Mouse (Mus musculus): ENCODE measurements at regions not wholly inside any gene's neighbourhood (a gene's known extent, or its start where the extent isn't known, plus 50 kb on each side); places are given as distances from the start of the nearest gene placed in this dataset.
A peak's percentile ranks its signal among the peaks of the same experiment; 100 is the strongest.

- H3K4me3 ChIP-seq (replicated peaks; ENCODE audit: low read length), result no peak overlapping the region
- TF ChIP-seq POU5F1 (IDR thresholded peaks at IDR 0.05; ENCODE audit: borderline replicate concordance, low read length) (no peak), CTCF (conservative IDR thresholded peaks at IDR 0.05; ENCODE audit: low read length) (no peak), NANOG (IDR thresholded peaks at IDR 0.05; ENCODE audit: borderline replicate concordance, low read length) (no peak)
- 0 out of 2 replicates have a peak, but pooled peaks cover under 1% of the 10 kb centered on the region for H3K27me3 ChIP-seq (ENCODE audit: insufficient read depth, low read length)
- H3K4me1 ChIP-seq (replicated peaks; ENCODE audit: low read depth, low read length), result peaks cover 7% of the 10 kb centered on the region; the same call in 1 of the 2 replicates
- peaks cover 3% of the 10 kb centered on the region for H3K9me3 ChIP-seq (ENCODE audit: low read length)
- H3K36me3 ChIP-seq (ENCODE audit: insufficient read depth, low read length), result no peaks in the 10 kb centered on the region
Measured at GRCm38 (mm10) chr11:93808431-93808830, 77.1 kb downstream of the Utp18 start.

GRCm38 (mm10) chr11:93807205-93807604 lies 78.4 kb downstream of the Utp18 start:
- H3K27me3 ChIP-seq (ENCODE audit: insufficient read depth, low read length), result no peaks in the 10 kb centered on the region
- H3K4me3 ChIP-seq (replicated peaks; ENCODE audit: low read length), result no peak overlapping the region
- no peaks in the 10 kb centered on the region for H3K36me3 ChIP-seq (ENCODE audit: insufficient read depth, low read length)
- no peak for TF ChIP-seq NANOG (IDR thresholded peaks at IDR 0.05; ENCODE audit: borderline replicate concordance, low read length)
- no peak for TF ChIP-seq CTCF (conservative IDR thresholded peaks at IDR 0.05; ENCODE audit: low read length)
- TF ChIP-seq POU5F1 (IDR thresholded peaks at IDR 0.05; ENCODE audit: borderline replicate concordance, low read length), result no peak
- H3K4me1 ChIP-seq (replicated peaks; ENCODE audit: low read depth, low read length), result peaks cover 5% of the 10 kb centered on the region; the same call in 1 of the 2 replicates
- peaks cover 14% of the 10 kb centered on the region for H3K9me3 ChIP-seq (ENCODE audit: low read length)

GRCm38 (mm10) chr11:93771143-93771940 lies 114.2 kb downstream of the Utp18 start:
- no peaks in the 10 kb centered on the region for H3K4me1 ChIP-seq (replicated peaks; ENCODE audit: low read depth, low read length)
- no peaks in the 10 kb centered on the region for H3K9me3 ChIP-seq (ENCODE audit: low read length)

GRCm38 (mm10) chr11:93765961-93766360 lies 119.6 kb downstream of the Utp18 start:
- H3K9me3 ChIP-seq (ENCODE audit: low read length), result no peaks in the 10 kb centered on the region
- H3K36me3 ChIP-seq (ENCODE audit: insufficient read depth, low read length), result no peaks in the 10 kb centered on the region
- H3K4me3 ChIP-seq (replicated peaks; ENCODE audit: low read length), result no peak overlapping the region
- TF ChIP-seq POU5F1 (IDR thresholded peaks at IDR 0.05; ENCODE audit: borderline replicate concordance, low read length) (no peak), NANOG (IDR thresholded peaks at IDR 0.05; ENCODE audit: borderline replicate concordance, low read length) (no peak), CTCF (conservative IDR thresholded peaks at IDR 0.05; ENCODE audit: low read length) (no peak)
- H3K4me1 ChIP-seq (replicated peaks; ENCODE audit: low read depth, low read length), result peaks cover 8% of the 10 kb centered on the region
- 0 out of 2 replicates have a peak, but pooled peaks cover 17% of the 10 kb centered on the region for H3K27me3 ChIP-seq (ENCODE audit: insufficient read depth, low read length)

More at GRCm38 (mm10) chr11:93771143-93771940, 114.2 kb downstream of the Utp18 start:
- Histone ChIP-seq H3K36me3 (ENCODE audit: insufficient read depth, low read length) (no peaks in the 10 kb centered on the region), H3K4me3 (replicated peaks; ENCODE audit: low read length) (no peak overlapping the region), H3K27me3 (ENCODE audit: insufficient read depth, low read length) (0 out of 2 replicates have a peak, but pooled peaks cover 5% of the 10 kb centered on the region)
- TF ChIP-seq NANOG (IDR thresholded peaks at IDR 0.05; ENCODE audit: borderline replicate concordance, low read length), result no peak
- TF ChIP-seq POU5F1 (IDR thresholded peaks at IDR 0.05; ENCODE audit: borderline replicate concordance, low read length), result no peak
- no peak for TF ChIP-seq CTCF (conservative IDR thresholded peaks at IDR 0.05; ENCODE audit: low read length)

- Histone ChIP-seq H3K36me3 (ENCODE audit: insufficient read depth, low read length) (no peaks in the 10 kb centered on the region), H3K27me3 (ENCODE audit: insufficient read depth, low read length) (0 out of 2 replicates have a peak, but pooled peaks cover 13% of the 10 kb centered on the region), H3K9me3 (ENCODE audit: low read length) (no peaks in the 10 kb centered on the region), H3K4me1 (replicated peaks; ENCODE audit: low read depth, low read length) (peaks cover 8% of the 10 kb centered on the region), H3K4me3 (replicated peaks; ENCODE audit: low read length) (no peak overlapping the region)
- TF ChIP-seq POU5F1 (IDR thresholded peaks at IDR 0.05; ENCODE audit: borderline replicate concordance, low read length) (no peak), CTCF (conservative IDR thresholded peaks at IDR 0.05; ENCODE audit: low read length) (peak; percentile 52), NANOG (IDR thresholded peaks at IDR 0.05; ENCODE audit: borderline replicate concordance, low read length) (no peak)
Measured at GRCm38 (mm10) chr11:93762832-93763530, 122.6 kb downstream of the Utp18 start.

- Histone ChIP-seq H3K27me3 (ENCODE audit: insufficient read depth, low read length) (0 out of 2 replicates have a peak, but pooled peaks cover 10% of the 10 kb centered on the region), H3K36me3 (ENCODE audit: insufficient read depth, low read length) (no peaks in the 10 kb centered on the region), H3K4me3 (replicated peaks; ENCODE audit: low read length) (no peak overlapping the region), H3K4me1 (replicated peaks; ENCODE audit: low read depth, low read length) (no peaks in the 10 kb centered on the region), H3K9me3 (ENCODE audit: low read length) (no peaks in the 10 kb centered on the region)
- TF ChIP-seq NANOG (IDR thresholded peaks at IDR 0.05; ENCODE audit: borderline replicate concordance, low read length) (no peak), POU5F1 (IDR thresholded peaks at IDR 0.05; ENCODE audit: borderline replicate concordance, low read length) (no peak), CTCF (conservative IDR thresholded peaks at IDR 0.05; ENCODE audit: low read length) (no peak)
Measured at GRCm38 (mm10) chr11:93757825-93758224, 127.7 kb downstream of the Utp18 start.

- no peaks in the 10 kb centered on the region for H3K36me3 ChIP-seq (ENCODE audit: insufficient read depth, low read length)
- no peaks in the 10 kb centered on the region for H3K4me1 ChIP-seq (replicated peaks; ENCODE audit: low read depth, low read length)
- H3K4me3 ChIP-seq (replicated peaks; ENCODE audit: low read length), result no peak overlapping the region
- no peak for TF ChIP-seq CTCF (conservative IDR thresholded peaks at IDR 0.05; ENCODE audit: low read length)
- no peak for TF ChIP-seq POU5F1 (IDR thresholded peaks at IDR 0.05; ENCODE audit: borderline replicate concordance, low read length)
- no peak for TF ChIP-seq NANOG (IDR thresholded peaks at IDR 0.05; ENCODE audit: borderline replicate concordance, low read length)
- peaks cover 18% of the 10 kb centered on the region for H3K27me3 ChIP-seq (ENCODE audit: insufficient read depth, low read length)
- H3K9me3 ChIP-seq (ENCODE audit: low read length), result 0 out of 2 replicates have a peak, but pooled peaks cover 3% of the 10 kb centered on the region
Measured at GRCm38 (mm10) chr11:93736618-93737017, 148.9 kb downstream of the Utp18 start.

- H3K36me3 ChIP-seq (ENCODE audit: insufficient read depth, low read length), result no peaks in the 10 kb centered on the region
- H3K27me3 ChIP-seq (ENCODE audit: insufficient read depth, low read length), result peaks cover 18% of the 10 kb centered on the region
- H3K9me3 ChIP-seq (ENCODE audit: low read length), result 0 out of 2 replicates have a peak, but pooled peaks cover 3% of the 10 kb centered on the region
- no peak overlapping the region for H3K4me3 ChIP-seq (replicated peaks; ENCODE audit: low read length)
- TF ChIP-seq NANOG (IDR thresholded peaks at IDR 0.05; ENCODE audit: borderline replicate concordance, low read length) (no peak), POU5F1 (IDR thresholded peaks at IDR 0.05; ENCODE audit: borderline replicate concordance, low read length) (no peak), CTCF (conservative IDR thresholded peaks at IDR 0.05; ENCODE audit: low read length) (no peak)
- no peaks in the 10 kb centered on the region for H3K4me1 ChIP-seq (replicated peaks; ENCODE audit: low read depth, low read length)
Measured at GRCm38 (mm10) chr11:93733568-93734185, 151.9 kb downstream of the Utp18 start.
